Mouse (Mus musculus) liver, embryonic 14.5 days (tissue): ENCODE measurements around the gene Pnpla1. TPM values are rescaled to one million over a fixed set of nuclear protein-coding genes. Genes with fewer than 3 reads are reported as not detected.

ENCODE experiments used
- ATAC-seq: fragments of 200-750 bp; cut with Nextera tagmentation; 2 replicates; pipeline ENCODE4 v1.8.0; 2017; ENCODE audit warnings: moderate number of reproducible peaks, mild to moderate bottlenecking, moderate library complexity; ENCODE audit not compliant: insufficient read depth
- DNase-seq, 3 experiments: peaks; one replicate each; pipeline ENCODE4 v3.0.0-alpha.2; 2012 to 2013; ENCODE audit warnings: low read depth in 3 of 3, low spot score in 3 of 3
- H3K27ac ChIP-seq: fragments of 300-500 bp; sonication (generic); 2 replicates; pipeline ENCODE4 v1.5.1; 2014; ENCODE audit warnings: moderate library complexity, mild to moderate bottlenecking, control low read depth, inconsistent platforms
- H3K27me3 ChIP-seq: fragments of 300-500 bp; sonication (generic); 2 replicates; pipeline ENCODE4 v1.6.1; 2014; ENCODE audit warnings: mild to moderate bottlenecking, low read length, moderate library complexity; ENCODE audit not compliant: control insufficient read depth, insufficient read depth
- H3K36me3 ChIP-seq: fragments of 300-500 bp; sonication (generic); replicated peaks from 2 replicates; pipeline ENCODE4 v1.6.1; 2014; ENCODE audit warnings: low read depth; ENCODE audit not compliant: control insufficient read depth, insufficient read depth
- H3K4me1 ChIP-seq, 2 experiments: fragments of 200-500 bp in 1 of 2; fragments of 300-500 bp in 1 of 2; sonication (generic) in 1 of 2; replicated peaks; 2 replicates each; pipeline ENCODE4 v1.6.1; 2012 to 2014; ENCODE audit warnings: antibody characterized with exemption in 1 of 2, inconsistent platforms in 1 of 2, low read length in 1 of 2; ENCODE audit not compliant: control insufficient read depth in 2 of 2, insufficient read depth in 2 of 2
- H3K4me2 ChIP-seq: fragments of 300-500 bp; sonication (generic); 2 replicates; pipeline ENCODE4 v1.6.1; 2014; ENCODE audit warnings: low read depth, mild to moderate bottlenecking, control low read depth, moderate library complexity
- H3K4me3 ChIP-seq, 2 experiments: fragments of 200-500 bp in 1 of 2; fragments of 300-500 bp in 1 of 2; sonication (generic) in 1 of 2; 2 replicates each; pipeline ENCODE4 v1.5.1; 2012 to 2014; ENCODE audit warnings: low read depth in 2 of 2, low read length in 2 of 2, mild to moderate bottlenecking in 2 of 2, control low read depth in 1 of 2, inconsistent platforms in 1 of 2, moderate library complexity in 1 of 2; ENCODE audit not compliant: insufficient read depth in 1 of 2
- H3K9ac ChIP-seq: fragments of 300-500 bp; sonication (generic); replicated peaks from 2 replicates; pipeline ENCODE4 v1.6.1; 2014; ENCODE audit warnings: mild to moderate bottlenecking, control low read depth, moderate library complexity
- H3K9me3 ChIP-seq: fragments of 300-500 bp; sonication (generic); 2 replicates; pipeline ENCODE4 v1.6.1; 2016; ENCODE audit warnings: low read length, mixed read lengths; ENCODE audit not compliant: control insufficient read depth
- CTCF ChIP-seq: IDR thresholded peaks from 2 replicates; pipeline ENCODE4 v1.5.1; 2016; ENCODE audit warnings: antibody characterized with exemption, low read depth, control low read depth
- EP300 ChIP-seq: IDR thresholded peaks from 2 replicates; pipeline ENCODE4 v1.6.1; 2016; ENCODE audit warnings: antibody characterized with exemption, low read depth
- WGBS: fragments of 180-500 bp; shearing (Covaris S2); extraction: QIAGEN DNeasy Blood & Tissue Kit; methylation state at CpG from one replicate; pipeline ENCODE4 v1.1.7; 2014; ENCODE audit not compliant: insufficient replicate concordance; 5-methylcytosine and 5-hydroxymethylcytosine counted together
- polyA plus RNA-seq, 2 experiments: library from polyadenylated mRNA; depleted of rRNA in 1 of 2; stranded (reverse) in 1 of 2; unstranded in 1 of 2; fragments of >200 nt; fragmentation: Nextera tagmentation in 1 of 2; extraction: Ambion mirVana in 1 of 2; gene quantifications; 2 replicates each; pipeline versions ENCODE4 v1.2.1 to v1.2.3; 2012 to 2014

Gene Pnpla1
- polyA plus RNA-seq, 2 experiments: 0.01 to 0.04 TPM

DNA sequence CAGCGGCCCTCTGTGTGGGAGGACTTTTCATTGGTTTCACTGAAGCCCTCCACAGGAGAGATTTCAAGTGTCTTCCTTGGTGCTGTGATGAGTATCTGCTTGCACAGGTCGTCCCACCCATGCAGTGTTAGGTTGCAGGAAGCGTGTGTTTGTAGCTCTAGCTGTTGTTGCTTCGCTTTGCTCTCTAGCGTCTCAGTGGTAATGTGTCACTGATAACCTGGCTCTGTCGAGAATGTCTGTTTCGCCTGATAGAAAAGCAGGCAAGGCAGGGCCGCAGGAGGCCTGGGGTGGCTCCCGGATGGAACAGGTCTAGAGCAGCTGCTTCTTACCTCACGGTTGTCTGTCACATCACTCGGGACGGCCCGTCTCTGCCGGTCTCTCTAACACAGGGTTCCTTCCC is 29.1 kb upstream of the Pnpla1 start:
- Histone ChIP-seq H3K4me2 (peak overlapping the region; percentile 90), H3K4me1 (peaks cover 85 to 94% of the 10 kb centered on the region in 2 experiments)
- WGBS: 21% methylated on average over 14 of the region's 14 CpGs

DNA sequence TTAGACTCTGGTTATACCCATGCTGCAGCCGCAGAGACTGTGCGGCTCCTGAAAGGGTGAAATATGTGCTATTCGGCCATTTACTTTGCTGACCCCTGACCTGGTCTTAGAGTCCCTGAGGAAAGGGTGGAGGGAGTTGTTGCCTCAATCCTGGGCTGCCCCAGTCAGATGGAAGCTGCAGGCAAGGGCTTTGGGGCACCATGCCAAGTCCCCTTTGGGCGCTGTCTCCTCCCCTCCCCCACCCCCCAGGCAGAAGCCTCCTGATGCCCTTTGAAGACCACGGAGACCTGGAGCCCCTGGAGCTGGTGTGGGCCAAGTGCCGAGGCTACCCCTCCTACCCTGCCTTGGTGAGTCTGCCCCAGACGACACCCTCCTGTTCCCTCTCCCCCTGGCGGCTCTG is 27.1 kb upstream of the Pnpla1 start:
- peak overlapping the region; percentile 91 for H3K27ac ChIP-seq
- TF ChIP-seq EP300 (no peak), CTCF (no peak)
- no peak overlapping the region for H3K4me3 ChIP-seq
- H3K4me1 ChIP-seq: peaks cover 70 to 75% of the 10 kb centered on the region in 2 experiments
- ATAC-seq: no peak
- 72% methylated on average over 8 of the region's 8 CpGs for WGBS
- H3K27me3 ChIP-seq: no peaks in the 10 kb centered on the region
- no peak for DNase-seq
- no peaks in the 10 kb centered on the region for H3K9me3 ChIP-seq
- peak overlapping the region; percentile 58; the same call in 1 of the 2 replicates for H3K4me2 ChIP-seq
- H3K36me3 ChIP-seq: peaks cover 98% of the 10 kb centered on the region
- H3K9ac ChIP-seq: peak overlapping the region; percentile 32

More for the DNA sequence above, 29.1 kb upstream of the Pnpla1 start:
- Histone ChIP-seq H3K27ac (peak overlapping the region; percentile 98), H3K9me3 (no peaks in the 10 kb centered on the region), H3K27me3 (no peaks in the 10 kb centered on the region), H3K4me3 (peak overlapping the region; percentile 50 to 59), H3K36me3 (peaks cover 98% of the 10 kb centered on the region), H3K9ac (peak overlapping the region; percentile 63)
- 0 out of 2 replicates have a peak, but pooled peaks have one; percentile 32 for TF ChIP-seq CTCF
- TF ChIP-seq EP300: peak; percentile 95
- DNase-seq: peak; percentile 88 to 93 (median 93)
- ATAC-seq: peak; percentile 88

DNA sequence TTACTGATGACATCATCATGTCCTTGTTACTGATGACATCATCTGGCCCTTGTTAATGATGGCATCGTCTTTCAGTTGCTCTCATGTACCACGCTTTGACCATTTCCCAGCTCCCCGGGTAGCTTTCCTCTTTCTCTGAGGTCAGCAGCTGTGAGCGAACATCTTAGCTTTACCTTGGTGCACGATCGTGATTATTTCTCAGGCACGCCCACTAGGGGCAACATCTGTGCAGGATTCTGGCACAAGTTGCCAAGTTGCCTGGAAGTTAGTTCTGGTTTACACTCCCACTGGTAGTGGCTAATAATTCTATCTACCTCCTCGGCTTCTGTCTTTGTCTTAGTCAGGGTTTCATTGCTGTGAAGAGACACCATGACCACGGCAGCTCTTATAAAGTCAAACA is 26.2 kb upstream of the Pnpla1 start:
- Histone ChIP-seq H3K4me1 (peaks cover 61 to 65% of the 10 kb centered on the region in 2 experiments), H3K27me3 (no peaks in the 10 kb centered on the region), H3K9ac (peak overlapping the region; percentile 67), H3K9me3 (no peaks in the 10 kb centered on the region), H3K4me2 (peak overlapping the region; percentile 58), H3K36me3 (peaks cover 98% of the 10 kb centered on the region), H3K27ac (peak overlapping the region; percentile 91), H3K4me3 (no peak overlapping the region)
- TF ChIP-seq EP300: no peak
- peak; percentile 63 for TF ChIP-seq CTCF
- WGBS: 66% methylated on average over 9 of the region's 9 CpGs
- DNase-seq (no peak), ATAC-seq (no peak)

DNA sequence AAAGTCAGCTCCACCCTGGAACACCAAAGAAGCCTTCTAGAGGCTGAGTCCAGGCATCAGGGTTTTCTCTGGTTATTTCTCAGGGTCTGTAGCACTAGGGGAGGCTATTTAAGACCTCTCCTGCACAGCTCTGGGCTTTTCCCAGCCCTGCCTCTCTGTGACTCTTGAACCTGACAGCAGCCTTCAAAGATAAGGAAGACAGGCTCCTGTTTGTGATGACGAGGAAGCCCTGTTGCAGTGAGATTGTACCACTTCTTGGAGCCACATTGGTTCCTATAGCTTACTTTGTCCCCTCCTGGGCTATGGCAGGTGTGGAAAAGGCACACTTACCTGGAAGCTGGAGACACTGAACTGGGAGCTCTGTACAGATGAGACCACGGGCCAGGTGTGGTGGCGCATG is 25.3 kb upstream of the Pnpla1 start:
- Histone ChIP-seq H3K36me3 (peaks cover 98% of the 10 kb centered on the region), H3K4me1 (peaks cover 58 to 61% of the 10 kb centered on the region in 2 experiments), H3K4me3 (peak overlapping the region in 1 of 2 experiments; percentile 33; a peak in 2 of 4 replicates), H3K9ac (peak overlapping the region; percentile 67), H3K9me3 (no peaks in the 10 kb centered on the region), H3K4me2 (peak overlapping the region; percentile 58), H3K27me3 (no peaks in the 10 kb centered on the region), H3K27ac (peak overlapping the region; percentile 91)
- no peak for TF ChIP-seq CTCF
- TF ChIP-seq EP300: peak; percentile 95
- WGBS: 47% methylated on average over 3 of the region's 3 CpGs
- peak; percentile 80 to 88 (median 87) for DNase-seq
- peak; percentile 72 for ATAC-seq

DNA sequence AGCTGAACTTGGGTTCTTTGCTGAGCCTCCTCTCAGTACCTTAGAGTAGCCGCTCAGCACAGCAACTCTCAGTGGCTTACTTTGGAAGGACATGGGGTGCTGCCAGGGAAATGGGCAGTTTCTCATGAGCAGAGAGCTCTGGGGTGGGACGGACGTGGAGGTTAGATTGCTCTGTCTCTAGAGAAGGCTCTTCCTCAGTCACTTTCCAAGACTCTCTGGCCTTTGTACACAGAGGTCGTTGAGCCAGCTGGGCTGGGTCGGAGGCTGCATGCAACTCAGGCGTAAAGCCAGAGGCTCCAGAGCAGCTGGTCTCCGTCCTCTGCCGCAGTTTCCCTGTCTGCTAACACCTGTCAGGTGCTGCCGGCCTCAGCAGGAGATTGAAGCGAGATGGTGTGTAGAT is 23.5 kb upstream of the Pnpla1 start:
- WGBS: 89% methylated on average over 10 of the region's 10 CpGs
- peaks cover 100% of the 10 kb centered on the region for H3K36me3 ChIP-seq
- no peaks in the 10 kb centered on the region for H3K27me3 ChIP-seq
- DNase-seq (no peak), ATAC-seq (no peak)
- no peaks in the 10 kb centered on the region for H3K9me3 ChIP-seq
- peaks cover 44 to 47% of the 10 kb centered on the region in 2 experiments for H3K4me1 ChIP-seq
- no peak overlapping the region for H3K27ac ChIP-seq
- H3K9ac ChIP-seq: no peak overlapping the region
- H3K4me3 ChIP-seq: no peak overlapping the region
- TF ChIP-seq CTCF (no peak), EP300 (no peak)
- H3K4me2 ChIP-seq: no peak overlapping the region
